Mouse (Mus musculus) limb, embryonic 11.5 days (tissue): ENCODE results near the gene Dennd1b. TPM values are rescaled to one million over a fixed set of nuclear protein-coding genes. Genes with fewer than 3 reads are reported as not detected.
A peak's percentile ranks its signal among the peaks of the same experiment; 100 is the strongest.

ENCODE experiments used
- ATAC-seq: fragments of 200-750 bp; cut with Nextera tagmentation; 2 replicates; pipeline ENCODE4 v1.8.0; 2017; ENCODE audit warnings: low read depth; ENCODE audit not compliant: insufficient number of reproducible peaks, low FRiP score, low TSS enrichment
- DNase-seq: peaks from one replicate; pipeline ENCODE4 v3.0.0-alpha.2; 2015; ENCODE audit warnings: low spot score
- H3K27ac ChIP-seq: fragments of 300-500 bp; sonication (generic); replicated peaks from 2 replicates; pipeline ENCODE4 v1.5.1; 2014; ENCODE audit warnings: low read depth, mild to moderate bottlenecking, low read length
- H3K27me3 ChIP-seq: fragments of 300-500 bp; sonication (generic); 2 replicates; pipeline ENCODE4 v1.6.1; 2014; ENCODE audit warnings: mild to moderate bottlenecking, low read length, mixed read lengths; ENCODE audit not compliant: control insufficient read depth, insufficient read depth
- H3K36me3 ChIP-seq: fragments of 300-500 bp; sonication (generic); 2 replicates; pipeline ENCODE4 v1.6.1; 2014; ENCODE audit warnings: mild to moderate bottlenecking, low read length, moderate library complexity, mixed read lengths; ENCODE audit not compliant: control insufficient read depth, insufficient read depth
- H3K4me1 ChIP-seq: fragments of 300-500 bp; sonication (generic); 2 replicates; pipeline ENCODE4 v1.6.1; 2014; ENCODE audit warnings: low read length, mixed read lengths; ENCODE audit not compliant: control insufficient read depth, insufficient read depth
- H3K4me2 ChIP-seq: fragments of 300-500 bp; sonication (generic); 2 replicates; pipeline ENCODE4 v1.6.1; 2014; ENCODE audit warnings: low read depth, mild to moderate bottlenecking, moderate library complexity; ENCODE audit not compliant: severe bottlenecking
- H3K4me3 ChIP-seq: fragments of 300-500 bp; sonication (generic); 2 replicates; pipeline ENCODE4 v1.5.1; 2014; ENCODE audit warnings: low read depth, low read length
- H3K9ac ChIP-seq: fragments of 300-500 bp; sonication (generic); 2 replicates; pipeline ENCODE4 v1.6.1; 2014; ENCODE audit warnings: mild to moderate bottlenecking, low read length
- H3K9me3 ChIP-seq: fragments of 300-500 bp; sonication (generic); 2 replicates; pipeline ENCODE4 v1.6.1; 2016; ENCODE audit warnings: low read length; ENCODE audit not compliant: control insufficient read depth
- WGBS: fragments of 180-500 bp; shearing (Covaris S2); extraction: QIAGEN DNeasy Blood & Tissue Kit; methylation state at CpG from one replicate; pipeline ENCODE4 v1.1.7; 2014; 5-methylcytosine and 5-hydroxymethylcytosine counted together
- polyA plus RNA-seq: library from polyadenylated mRNA; unstranded; fragments of >200 nt; fragmentation: Nextera tagmentation; extraction: Ambion mirVana; gene quantifications from 2 replicates; pipeline ENCODE4 v1.2.1, GENCODE M21; 2014

Gene Dennd1b
- polyA plus RNA-seq, 1 experiment from 2014 or later = 11.6 TPM

GRCm38 (mm10) chr1:138967450-138967849, 4.2 kb downstream of the Dennd1b start:
- Histone ChIP-seq H3K4me1 (peaks cover 11% of the 10 kb centered on the region), H3K36me3 (no peaks in the 10 kb centered on the region), H3K4me2 (no peak overlapping the region), H3K9ac (no peak overlapping the region), H3K27me3 (no peaks in the 10 kb centered on the region), H3K27ac (no peak overlapping the region), H3K9me3 (no peaks in the 10 kb centered on the region), H3K4me3 (no peak overlapping the region)
- no peak for DNase-seq
- 54% methylated on average over 7 of the region's 7 CpGs for WGBS
- no peak for ATAC-seq

- Histone ChIP-seq H3K36me3 (no peaks in the 10 kb centered on the region), H3K27ac (no peak overlapping the region), H3K4me2 (no peak overlapping the region), H3K27me3 (no peaks in the 10 kb centered on the region), H3K9me3 (no peaks in the 10 kb centered on the region), H3K9ac (no peak overlapping the region), H3K4me3 (no peak overlapping the region), H3K4me1 (peaks cover 7% of the 10 kb centered on the region; the same call in 1 of the 2 replicates)
- ATAC-seq = no peak
- 88% methylated on average over 4 of the region's 4 CpGs for WGBS
- no peak for DNase-seq
Measured at GRCm38 (mm10) chr1:138970053-138970452, 6.8 kb downstream of the Dennd1b start.

GRCm38 (mm10) chr1:138973541-138974224, 10.4 kb downstream of the Dennd1b start:
- Histone ChIP-seq H3K36me3 (no peaks in the 10 kb centered on the region), H3K27ac (no peak overlapping the region), H3K9me3 (no peaks in the 10 kb centered on the region), H3K27me3 (no peaks in the 10 kb centered on the region), H3K4me1 (no peaks in the 10 kb centered on the region), H3K4me3 (no peak overlapping the region), H3K9ac (no peak overlapping the region), H3K4me2 (no peak overlapping the region)
- WGBS = 56% methylated on average over 6 of the region's 6 CpGs
- ATAC-seq (no peak), DNase-seq (peak; percentile 21)

- DNase-seq (peak; percentile 9), ATAC-seq (no peak)
- WGBS = 90% methylated on average over 8 of the region's 8 CpGs
- Histone ChIP-seq H3K4me2 (no peak overlapping the region), H3K36me3 (no peaks in the 10 kb centered on the region), H3K9ac (no peak overlapping the region), H3K4me1 (no peaks in the 10 kb centered on the region), H3K9me3 (no peaks in the 10 kb centered on the region), H3K27ac (no peak overlapping the region), H3K27me3 (no peaks in the 10 kb centered on the region), H3K4me3 (no peak overlapping the region)
Measured at GRCm38 (mm10) chr1:138974836-138975235, 11.6 kb downstream of the Dennd1b start.

- H3K27ac ChIP-seq = no peak overlapping the region
- DNase-seq (no peak), ATAC-seq (no peak)
- WGBS = 80% methylated on average over 1 of the region's 1 CpGs
- H3K4me3 ChIP-seq = no peak overlapping the region
- H3K36me3 ChIP-seq = no peaks in the 10 kb centered on the region
- no peaks in the 10 kb centered on the region for H3K9me3 ChIP-seq
- no peak overlapping the region for H3K4me2 ChIP-seq
- no peak overlapping the region for H3K9ac ChIP-seq
- no peaks in the 10 kb centered on the region for H3K27me3 ChIP-seq
- H3K4me1 ChIP-seq = no peaks in the 10 kb centered on the region
Measured at GRCm38 (mm10) chr1:138975945-138976344, 12.7 kb downstream of the Dennd1b start.

- Histone ChIP-seq H3K9ac (no peak overlapping the region), H3K27me3 (no peaks in the 10 kb centered on the region), H3K27ac (no peak overlapping the region), H3K4me3 (no peak overlapping the region), H3K9me3 (no peaks in the 10 kb centered on the region), H3K36me3 (no peaks in the 10 kb centered on the region), H3K4me1 (no peaks in the 10 kb centered on the region), H3K4me2 (no peak overlapping the region)
- ATAC-seq = no peak
- WGBS = 89% methylated on average over 7 of the region's 7 CpGs
- no peak for DNase-seq
Measured at GRCm38 (mm10) chr1:138982203-138982602, 19.0 kb downstream of the Dennd1b start.

GRCm38 (mm10) chr1:138982611-138983010, 19.4 kb downstream of the Dennd1b start:
- H3K4me2 ChIP-seq = no peak overlapping the region
- no peak overlapping the region for H3K27ac ChIP-seq
- no peaks in the 10 kb centered on the region for H3K4me1 ChIP-seq
- no peak overlapping the region for H3K4me3 ChIP-seq
- no peak for DNase-seq
- H3K36me3 ChIP-seq = no peaks in the 10 kb centered on the region
- 79% methylated on average over 5 of the region's 5 CpGs for whole genome bisulfite sequencing
- ATAC-seq = no peak
- no peaks in the 10 kb centered on the region for H3K9me3 ChIP-seq
- H3K9ac ChIP-seq = no peak overlapping the region
- no peaks in the 10 kb centered on the region for H3K27me3 ChIP-seq

- ATAC-seq (no peak), DNase-seq (no peak)
- H3K9me3 ChIP-seq = no peaks in the 10 kb centered on the region
- 71% methylated on average over 2 of the region's 2 CpGs for WGBS
- no peaks in the 10 kb centered on the region for H3K27me3 ChIP-seq
- H3K9ac ChIP-seq = no peak overlapping the region
- no peaks in the 10 kb centered on the region for H3K4me1 ChIP-seq
- H3K27ac ChIP-seq = no peak overlapping the region
- no peaks in the 10 kb centered on the region for H3K36me3 ChIP-seq
- H3K4me2 ChIP-seq = no peak overlapping the region
- no peak overlapping the region for H3K4me3 ChIP-seq
Measured at GRCm38 (mm10) chr1:138983064-138983463, 19.8 kb downstream of the Dennd1b start.

GRCm38 (mm10) chr1:138983465-138983864, 20.2 kb downstream of the Dennd1b start:
- DNase-seq (no peak), ATAC-seq (no peak)
- Histone ChIP-seq H3K4me2 (no peak overlapping the region), H3K27me3 (no peaks in the 10 kb centered on the region), H3K9ac (no peak overlapping the region), H3K27ac (no peak overlapping the region), H3K4me1 (no peaks in the 10 kb centered on the region), H3K36me3 (no peaks in the 10 kb centered on the region), H3K9me3 (no peaks in the 10 kb centered on the region), H3K4me3 (no peak overlapping the region)
- WGBS = 69% methylated on average over 6 of the region's 6 CpGs
